9 mouse cellular contexts compared by ENCODE assay signal in the genomic region with DNA sequence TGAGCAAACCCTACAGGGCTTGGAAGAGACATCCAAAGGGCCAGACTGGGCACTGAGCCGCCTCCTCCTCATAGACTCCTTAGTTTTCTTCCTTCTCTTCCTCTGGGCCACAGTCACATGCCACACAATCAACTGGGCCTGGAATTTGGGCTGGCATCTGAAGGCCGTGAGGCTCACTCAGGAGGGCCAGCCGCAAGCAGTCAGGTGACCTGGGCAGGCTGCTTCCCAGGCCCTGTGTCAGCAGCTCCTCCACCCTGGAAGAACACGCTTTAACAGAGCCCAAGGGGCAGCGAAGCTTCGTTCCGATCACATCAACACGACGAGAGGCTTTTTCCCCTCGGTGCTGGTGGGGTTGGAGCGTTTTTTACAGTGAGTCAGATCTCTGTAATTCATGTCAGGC. TPM values are rescaled to one million over a fixed set of nuclear protein-coding genes. Genes with fewer than 3 reads are reported as not detected.
DNase-seq lines count a peak whose midpoint lies in the region; ATAC-seq lines count a peak whose summit lies in the region.
"Had no signal": no experiment of that assay in that cellular context is flagged by ENCODE, and none has a peak within 500 bp of the region (broad histone marks: within the 10 kb centered on the region; RNA-seq: fewer than 3 reads in every experiment).

No protein-coding gene starts in this region.

- peaks cover 4% of the 10 kb centered on the region; the same call in 1 of the 2 replicates for H3K36me3 ChIP-seq in heart, embryonic 10.5 days
- H3K36me3 ChIP-seq in heart, embryonic 15.5 days = no peaks in the 10 kb centered on the region
- H3K36me3 ChIP-seq in limb, embryonic 15.5 days = peaks cover 4% of the 10 kb centered on the region; the same call in 1 of the 2 replicates
- H3K36me3 ChIP-seq in midbrain, embryonic 13.5 days = peaks cover 8% of the 10 kb centered on the region; the same call in 1 of the 2 replicates
- H3K36me3 ChIP-seq in forebrain, embryonic 16.5 days (ENCODE audit: control insufficient read depth, insufficient read depth) = no peaks in the 10 kb centered on the region

- 68% methylated on average over 11 of the region's 11 CpGs for WGBS in heart, embryonic 10.5 days
- 44% methylated on average over 11 of the region's 11 CpGs for WGBS in heart, embryonic 15.5 days
- 73% methylated on average over 11 of the region's 11 CpGs for WGBS in limb, embryonic 15.5 days
- WGBS in midbrain, embryonic 13.5 days = 91% methylated on average over 11 of the region's 11 CpGs
- WGBS in forebrain, embryonic 16.5 days = 91% methylated on average over 11 of the region's 11 CpGs

- no peak for DNase-seq in heart, embryonic 10.5 days (ENCODE audit: low spot score)
- no peak for DNase-seq in heart, postnatal 25 days (ENCODE audit: low spot score)
- peak; percentile 52 for DNase-seq in lung, postnatal 36 days
- no peak for DNase-seq in lung, postnatal 10 days

- ATAC-seq in heart, embryonic 15.5 days (replicated peaks; ENCODE audit: insufficient number of reproducible peaks, insufficient read depth, low FRiP score, low read depth) = no peak
- ATAC-seq in limb, embryonic 15.5 days (ENCODE audit: insufficient number of reproducible peaks, low FRiP score, low TSS enrichment, low read depth) = no peak
- no peak for ATAC-seq in midbrain, embryonic 13.5 days
- ATAC-seq in forebrain, embryonic 16.5 days = no peak

- peak overlapping the region; percentile 80 for H3K27ac ChIP-seq in heart, embryonic 10.5 days
- peak overlapping the region; percentile 79 for H3K27ac ChIP-seq in heart, embryonic 15.5 days
- H3K27ac ChIP-seq in limb, embryonic 15.5 days = 0 out of 2 replicates have a peak overlapping the region, but pooled peaks have one; percentile 35
- H3K27ac ChIP-seq in midbrain, embryonic 13.5 days = no peak overlapping the region
- H3K27ac ChIP-seq in forebrain, embryonic 16.5 days (ENCODE audit: low read length) = no peak overlapping the region
- H3K27ac ChIP-seq: embryonic facial prominence, embryonic 12.5 days had no signal

- 0 out of 2 replicates have a peak overlapping the region, but pooled peaks have one; percentile 3 for H3K4me2 ChIP-seq in heart, embryonic 15.5 days
- H3K4me2 ChIP-seq in limb, embryonic 15.5 days = no peak overlapping the region
- no peak overlapping the region for H3K4me2 ChIP-seq in midbrain, embryonic 13.5 days (replicated peaks)
- H3K4me2 ChIP-seq in forebrain, embryonic 16.5 days (ENCODE audit: low read length) = no peak overlapping the region
- H3K4me2 ChIP-seq: embryonic facial prominence, embryonic 12.5 days had no signal

- peaks cover 88% of the 10 kb centered on the region for H3K4me1 ChIP-seq in heart, embryonic 10.5 days
- H3K4me1 ChIP-seq in heart, embryonic 15.5 days (replicated peaks) = peaks cover 84% of the 10 kb centered on the region
- H3K4me1 ChIP-seq in limb, embryonic 15.5 days = peaks cover 55% of the 10 kb centered on the region
- peaks cover 33% of the 10 kb centered on the region for H3K4me1 ChIP-seq in midbrain, embryonic 13.5 days (replicated peaks)
- H3K4me1 ChIP-seq in forebrain, embryonic 16.5 days (replicated peaks; ENCODE audit: control insufficient read depth, insufficient read depth, low read length) = peaks cover 33% of the 10 kb centered on the region

- H3K9me3 ChIP-seq in heart, embryonic 10.5 days = no peaks in the 10 kb centered on the region
- H3K9me3 ChIP-seq in heart, embryonic 15.5 days (replicated peaks) = no peaks in the 10 kb centered on the region
- H3K9me3 ChIP-seq in limb, embryonic 15.5 days = no peaks in the 10 kb centered on the region
- H3K9me3 ChIP-seq in midbrain, embryonic 13.5 days = no peaks in the 10 kb centered on the region
- H3K9me3 ChIP-seq in forebrain, embryonic 16.5 days (ENCODE audit: control insufficient read depth, low read length) = no peaks in the 10 kb centered on the region
- H3K9me3 ChIP-seq: embryonic facial prominence, embryonic 12.5 days had no signal

- intact Hi-C loops in heart, postnatal 25 days (cut with DNase I) = no loop called here

- no peak overlapping the region for H3K4me3 ChIP-seq in heart, embryonic 10.5 days
- no peak overlapping the region for H3K4me3 ChIP-seq in heart, embryonic 15.5 days
- no peak overlapping the region for H3K4me3 ChIP-seq in limb, embryonic 15.5 days
- no peak overlapping the region for H3K4me3 ChIP-seq in midbrain, embryonic 13.5 days (replicated peaks)
- H3K4me3 ChIP-seq in forebrain, embryonic 16.5 days (replicated peaks; ENCODE audit: low read length) = no peak overlapping the region
- H3K4me3 ChIP-seq: embryonic facial prominence, embryonic 12.5 days had no signal

- H3K9ac ChIP-seq in heart, embryonic 15.5 days = peak overlapping the region; percentile 11; the same call in 1 of the 2 replicates
- H3K9ac ChIP-seq in limb, embryonic 15.5 days = no peak overlapping the region
- H3K9ac ChIP-seq in midbrain, embryonic 13.5 days (replicated peaks) = no peak overlapping the region
- no peak overlapping the region for H3K9ac ChIP-seq in forebrain, embryonic 16.5 days (replicated peaks; ENCODE audit: low read depth, low read length)
- H3K9ac ChIP-seq: embryonic facial prominence, embryonic 12.5 days had no signal

- no peaks in the 10 kb centered on the region for H3K27me3 ChIP-seq in heart, embryonic 10.5 days (ENCODE audit: insufficient read depth, poor library complexity, severe bottlenecking)
- H3K27me3 ChIP-seq in heart, embryonic 15.5 days = no peaks in the 10 kb centered on the region
- H3K27me3 ChIP-seq in limb, embryonic 15.5 days = no peaks in the 10 kb centered on the region
- no peaks in the 10 kb centered on the region for H3K27me3 ChIP-seq in midbrain, embryonic 13.5 days
- no peaks in the 10 kb centered on the region for H3K27me3 ChIP-seq in forebrain, embryonic 16.5 days (replicated peaks; ENCODE audit: control insufficient read depth, insufficient read depth, low read length)
- H3K27me3 ChIP-seq: embryonic facial prominence, embryonic 12.5 days had no signal

RNA-seq across cellular contexts. Expression of gene Fam53b, which starts 11.0 kb away (rescaled TPM):
- 17.7 and 18.4 TPM in 2 replicates for polyA plus RNA-seq in heart, embryonic 10.5 days (2016; fragmentation: Nextera tagmentation; extraction: Ambion mirVana)
- total RNA-seq in heart, postnatal 25 days (2021) = 10 to 100 TPM; 25.8 to 26.8 TPM
- 14.9 and 19.0 TPM in 2 replicates for polyA plus RNA-seq in heart, embryonic 15.5 days (2015; fragmentation: Nextera tagmentation; extraction: Ambion mirVana)
- 18.5 and 20.2 TPM in 2 replicates for polyA plus RNA-seq in limb, embryonic 15.5 days (2015; fragmentation: Nextera tagmentation; extraction: Ambion mirVana)
- 21.7 and 23.4 TPM in 2 replicates for polyA plus RNA-seq in midbrain, embryonic 13.5 days (2015; fragmentation: Nextera tagmentation; extraction: Ambion mirVana)
- polyA plus RNA-seq in forebrain, embryonic 16.5 days (2015; fragmentation: Nextera tagmentation; extraction: Ambion mirVana) = 27.3 and 29.2 TPM in 2 replicates

RNA-seq across cellular contexts. Expression of gene Eef1akmt2, which starts 49.8 kb away (rescaled TPM):
- 44.1 and 54.1 TPM in 2 replicates for polyA plus RNA-seq in heart, embryonic 10.5 days (2016; fragmentation: Nextera tagmentation; extraction: Ambion mirVana)
- 1 to 10 TPM; 9.6 to 9.8 TPM for total RNA-seq in heart, postnatal 25 days (2021)
- polyA plus RNA-seq in heart, embryonic 15.5 days (2015; fragmentation: Nextera tagmentation; extraction: Ambion mirVana) = 35.5 and 37.7 TPM in 2 replicates
- 63.2 and 65.9 TPM in 2 replicates for polyA plus RNA-seq in limb, embryonic 15.5 days (2015; fragmentation: Nextera tagmentation; extraction: Ambion mirVana)
- 95.7 and 98.9 TPM in 2 replicates for polyA plus RNA-seq in midbrain, embryonic 13.5 days (2015; fragmentation: Nextera tagmentation; extraction: Ambion mirVana)
- polyA plus RNA-seq in forebrain, embryonic 16.5 days (2015; fragmentation: Nextera tagmentation; extraction: Ambion mirVana) = 97.0 and 101 TPM in 2 replicates

RNA-seq across cellular contexts. Expression of gene Abraxas2, which starts 56.3 kb away (rescaled TPM):
- polyA plus RNA-seq in heart, embryonic 10.5 days (2016; fragmentation: Nextera tagmentation; extraction: Ambion mirVana) = 26.9 and 28.0 TPM in 2 replicates
- 10 to 100 TPM; 21.0 to 21.4 TPM for total RNA-seq in heart, postnatal 25 days (2021)
- 25.1 and 28.7 TPM in 2 replicates for polyA plus RNA-seq in heart, embryonic 15.5 days (2015; fragmentation: Nextera tagmentation; extraction: Ambion mirVana)
- polyA plus RNA-seq in limb, embryonic 15.5 days (2015; fragmentation: Nextera tagmentation; extraction: Ambion mirVana) = 37.5 and 38.5 TPM in 2 replicates
- 37.1 and 41.8 TPM in 2 replicates for polyA plus RNA-seq in midbrain, embryonic 13.5 days (2015; fragmentation: Nextera tagmentation; extraction: Ambion mirVana)
- 38.1 and 43.5 TPM in 2 replicates for polyA plus RNA-seq in forebrain, embryonic 16.5 days (2015; fragmentation: Nextera tagmentation; extraction: Ambion mirVana)

Comparison
In these comparisons a context has a peak if more than half of its experiments do, and no peak if none do; other contexts are left out.
1. H3K27ac ChIP-seq: peak in heart, embryonic 10.5 days (single experiment), heart, embryonic 15.5 days (single experiment) and limb, embryonic 15.5 days (single experiment); none in midbrain, embryonic 13.5 days (single experiment) and forebrain, embryonic 16.5 days (single experiment).